Mouse (Mus musculus) cerebellum, postnatal 36 days (tissue): ENCODE results near the gene Ackr3.
A peak's percentile ranks its signal among the peaks of the same experiment; 100 is the strongest.

Experiments
- DNase-seq, 2 experiments: peaks; one replicate each; pipeline ENCODE4 v3.0.0; 2021 to 2022; ENCODE audit warnings: mixed read lengths in 2 of 2

Gene Ackr3

GRCm38 (mm10) chr1:90205223-90205622 is 1.4 kb downstream of the Ackr3 start:
- no peak for DNase-seq

GRCm38 (mm10) chr1:90206684-90207083 is 2.9 kb downstream of the Ackr3 start:
- DNase-seq = no peak

- no peak for DNase-seq
Measured at GRCm38 (mm10) chr1:90207279-90207678, 3.5 kb downstream of the Ackr3 start.

GRCm38 (mm10) chr1:90207739-90208502 is 4.1 kb downstream of the Ackr3 start:
- no peak for DNase-seq

GRCm38 (mm10) chr1:90208503-90208860 is 4.7 kb downstream of the Ackr3 start:
- DNase-seq = no peak

GRCm38 (mm10) chr1:90209069-90209468 is 5.3 kb downstream of the Ackr3 start:
- no peak for DNase-seq

- no peak for DNase-seq
Measured at GRCm38 (mm10) chr1:90209741-90210140, 6.0 kb downstream of the Ackr3 start.

GRCm38 (mm10) chr1:90210346-90210745 is 6.6 kb downstream of the Ackr3 start:
- no peak for DNase-seq

GRCm38 (mm10) chr1:90210761-90211160 is 7.0 kb downstream of the Ackr3 start:
- peak in 1 of 2 experiments; percentile 24 for DNase-seq

GRCm38 (mm10) chr1:90212376-90212775 is 8.6 kb downstream of the Ackr3 start:
- no peak for DNase-seq

- DNase-seq = no peak
Measured at GRCm38 (mm10) chr1:90212901-90213300, 9.1 kb downstream of the Ackr3 start.

- DNase-seq = no peak
Measured at GRCm38 (mm10) chr1:90214021-90214420, 10.2 kb downstream of the Ackr3 start.

- no peak for DNase-seq
Measured at GRCm38 (mm10) chr1:90214926-90215325, 11.1 kb downstream of the Ackr3 start.

- no peak for DNase-seq
Measured at GRCm38 (mm10) chr1:90215881-90216280, 12.1 kb downstream of the Ackr3 start.

- no peak for DNase-seq
Measured at GRCm38 (mm10) chr1:90216395-90216794, 12.6 kb downstream of the Ackr3 start.

- DNase-seq = no peak
Measured at GRCm38 (mm10) chr1:90220280-90220679, 16.5 kb downstream of the Ackr3 start.

GRCm38 (mm10) chr1:90220844-90221243 is 17.1 kb downstream of the Ackr3 start:
- no peak for DNase-seq

GRCm38 (mm10) chr1:90221811-90222361 is 18.1 kb downstream of the Ackr3 start:
- peak; percentile 42 to 48 for DNase-seq

GRCm38 (mm10) chr1:90222427-90222901 is 18.7 kb downstream of the Ackr3 start:
- DNase-seq = no peak

- no peak for DNase-seq
Measured at GRCm38 (mm10) chr1:90223006-90223405, 19.2 kb downstream of the Ackr3 start.

- no peak for DNase-seq
Measured at GRCm38 (mm10) chr1:90225603-90226254, 21.9 kb downstream of the Ackr3 start.

GRCm38 (mm10) chr1:90227684-90228322 is 24.0 kb downstream of the Ackr3 start:
- DNase-seq = peak in 1 of 2 experiments; percentile 24

GRCm38 (mm10) chr1:90228323-90228697 is 24.5 kb downstream of the Ackr3 start:
- no peak for DNase-seq

GRCm38 (mm10) chr1:90230611-90231010 is 26.8 kb downstream of the Ackr3 start:
- DNase-seq = no peak
